Mouse (Mus musculus) hindbrain, embryonic 16.5 days (tissue): ENCODE measurements at regions not wholly inside any gene's neighbourhood (a gene's known extent, or its start where the extent isn't known, plus 50 kb on each side); places are given as distances from the start of the nearest gene placed in this dataset.

Experiments used
- ATAC-seq: fragments of 200-750 bp; cut with Nextera tagmentation; 2 replicates; pipeline ENCODE4 v1.8.0; 2017; ENCODE audit warnings: moderate TSS enrichment, moderate library complexity
- H3K27ac ChIP-seq: fragments of 300-500 bp; sonication (generic); 2 replicates; pipeline ENCODE4 v1.5.1; 2014; ENCODE audit warnings: low read depth, mild to moderate bottlenecking, control low read depth, low read length, moderate library complexity
- H3K27me3 ChIP-seq: fragments of 300-500 bp; sonication (generic); replicated peaks from 2 replicates; pipeline ENCODE4 v1.6.1; 2014; ENCODE audit warnings: low read length; ENCODE audit not compliant: control insufficient read depth, insufficient read depth
- H3K36me3 ChIP-seq: fragments of 300-500 bp; sonication (generic); 2 replicates; pipeline ENCODE4 v1.6.1; 2014; ENCODE audit warnings: mild to moderate bottlenecking, low read length, moderate library complexity, mixed read lengths; ENCODE audit not compliant: control insufficient read depth, insufficient read depth
- H3K4me1 ChIP-seq: fragments of 300-500 bp; sonication (generic); 2 replicates; pipeline ENCODE4 v1.6.1; 2014; ENCODE audit warnings: low read depth, low read length; ENCODE audit not compliant: control insufficient read depth, insufficient read depth
- H3K4me2 ChIP-seq: fragments of 300-500 bp; sonication (generic); 2 replicates; pipeline ENCODE4 v1.6.1; 2014; ENCODE audit warnings: mild to moderate bottlenecking, low read length, control low read depth, moderate library complexity
- H3K4me3 ChIP-seq: fragments of 300-500 bp; sonication (generic); 2 replicates; pipeline ENCODE4 v1.5.1; 2014; ENCODE audit warnings: mild to moderate bottlenecking, low read length, control low read depth, moderate library complexity
- H3K9ac ChIP-seq: fragments of 300-500 bp; sonication (generic); 2 replicates; pipeline ENCODE4 v1.6.1; 2014; ENCODE audit warnings: low read depth, mild to moderate bottlenecking, control low read depth, low read length, moderate library complexity
- H3K9me3 ChIP-seq: fragments of 300-500 bp; sonication (generic); 2 replicates; pipeline ENCODE4 v1.6.1; 2014; ENCODE audit warnings: mild to moderate bottlenecking, low read length, moderate library complexity; ENCODE audit not compliant: control insufficient read depth
- WGBS: fragments of 180-500 bp; shearing (Covaris S2); extraction: QIAGEN DNeasy Blood & Tissue Kit; methylation state at CpG from one replicate; pipeline ENCODE4 v1.1.7; 2014; 5-methylcytosine and 5-hydroxymethylcytosine counted together

GRCm38 (mm10) chr6:98787422-98787821, 444.9 kb upstream of the Gm765 start:
- no peaks in the 10 kb centered on the region for H3K4me1 ChIP-seq
- H3K9me3 ChIP-seq: no peaks in the 10 kb centered on the region
- no peak overlapping the region for H3K9ac ChIP-seq
- no peak for ATAC-seq
- no peak overlapping the region for H3K4me2 ChIP-seq
- no peaks in the 10 kb centered on the region for H3K27me3 ChIP-seq
- H3K4me3 ChIP-seq: no peak overlapping the region
- no peaks in the 10 kb centered on the region for H3K36me3 ChIP-seq
- WGBS: 85% methylated on average over 5 of the region's 5 CpGs
- no peak overlapping the region for H3K27ac ChIP-seq

GRCm38 (mm10) chr6:98782074-98782473, 439.5 kb upstream of the Gm765 start:
- Histone ChIP-seq H3K27me3 (peaks cover 3% of the 10 kb centered on the region; the same call in 1 of the 2 replicates), H3K36me3 (no peaks in the 10 kb centered on the region), H3K4me1 (no peaks in the 10 kb centered on the region), H3K4me3 (no peak overlapping the region), H3K9me3 (no peaks in the 10 kb centered on the region), H3K4me2 (no peak overlapping the region), H3K9ac (no peak overlapping the region), H3K27ac (no peak overlapping the region)
- no peak for ATAC-seq
- 67% methylated on average over 9 of the region's 9 CpGs for WGBS

- no peak for ATAC-seq
Measured at GRCm38 (mm10) chr6:98775780-98776179, 433.2 kb upstream of the Gm765 start.

GRCm38 (mm10) chr6:98769999-98770398, 427.4 kb upstream of the Gm765 start:
- Histone ChIP-seq H3K4me2 (no peak overlapping the region), H3K9ac (no peak overlapping the region), H3K9me3 (no peaks in the 10 kb centered on the region), H3K4me3 (no peak overlapping the region), H3K4me1 (peaks cover 10% of the 10 kb centered on the region), H3K36me3 (no peaks in the 10 kb centered on the region), H3K27me3 (no peaks in the 10 kb centered on the region; the same call in 1 of the 2 replicates), H3K27ac (no peak overlapping the region)
- no peak for ATAC-seq
- WGBS: 74% methylated on average over 2 of the region's 2 CpGs

More at GRCm38 (mm10) chr6:98775780-98776179, 433.2 kb upstream of the Gm765 start:
- WGBS: 88% methylated on average over 1 of the region's 1 CpGs
- Histone ChIP-seq H3K4me3 (no peak overlapping the region), H3K9me3 (no peaks in the 10 kb centered on the region), H3K27ac (no peak overlapping the region), H3K4me2 (no peak overlapping the region), H3K4me1 (no peaks in the 10 kb centered on the region), H3K27me3 (peaks cover 3% of the 10 kb centered on the region; the same call in 1 of the 2 replicates), H3K36me3 (no peaks in the 10 kb centered on the region), H3K9ac (no peak overlapping the region)

- Histone ChIP-seq H3K9me3 (no peaks in the 10 kb centered on the region), H3K27me3 (no peaks in the 10 kb centered on the region; the same call in 1 of the 2 replicates), H3K27ac (no peak overlapping the region), H3K9ac (no peak overlapping the region), H3K36me3 (no peaks in the 10 kb centered on the region), H3K4me1 (peaks cover 10% of the 10 kb centered on the region), H3K4me3 (no peak overlapping the region), H3K4me2 (no peak overlapping the region)
- ATAC-seq: peak; percentile 54; the same call in 1 of the 2 replicates
- 51% methylated on average over 6 of the region's 6 CpGs for WGBS
Measured at GRCm38 (mm10) chr6:98769322-98769721, 426.8 kb upstream of the Gm765 start.

- H3K4me3 ChIP-seq: no peak overlapping the region
- peaks cover 10% of the 10 kb centered on the region for H3K4me1 ChIP-seq
- ATAC-seq: peak; percentile 81
- H3K4me2 ChIP-seq: 0 out of 2 replicates have a peak overlapping the region, but pooled peaks have one; percentile 3
- H3K9me3 ChIP-seq: no peaks in the 10 kb centered on the region
- no peaks in the 10 kb centered on the region; the same call in 1 of the 2 replicates for H3K27me3 ChIP-seq
- WGBS: 30% methylated on average over 7 of the region's 7 CpGs
- H3K27ac ChIP-seq: no peak overlapping the region
- no peak overlapping the region for H3K9ac ChIP-seq
- H3K36me3 ChIP-seq: no peaks in the 10 kb centered on the region
Measured at GRCm38 (mm10) chr6:98767858-98768336, 425.3 kb upstream of the Gm765 start.

GRCm38 (mm10) chr6:98754487-98754886, 411.9 kb upstream of the Gm765 start:
- Histone ChIP-seq H3K9me3 (no peaks in the 10 kb centered on the region), H3K36me3 (no peaks in the 10 kb centered on the region), H3K4me2 (no peak overlapping the region), H3K9ac (no peak overlapping the region), H3K27ac (no peak overlapping the region), H3K4me3 (no peak overlapping the region), H3K27me3 (no peaks in the 10 kb centered on the region), H3K4me1 (no peaks in the 10 kb centered on the region)
- WGBS: 64% methylated on average over 2 of the region's 2 CpGs
- no peak for ATAC-seq

- 77% methylated on average over 4 of the region's 4 CpGs for WGBS
- H3K9ac ChIP-seq: no peak overlapping the region
Measured at GRCm38 (mm10) chr6:98748618-98749017, 406.1 kb upstream of the Gm765 start.

GRCm38 (mm10) chr6:98746976-98747375, 404.4 kb upstream of the Gm765 start:
- Histone ChIP-seq H3K36me3 (no peaks in the 10 kb centered on the region), H3K4me1 (no peaks in the 10 kb centered on the region), H3K4me3 (no peak overlapping the region), H3K4me2 (no peak overlapping the region), H3K27ac (no peak overlapping the region), H3K27me3 (no peaks in the 10 kb centered on the region), H3K9ac (no peak overlapping the region), H3K9me3 (no peaks in the 10 kb centered on the region)
- ATAC-seq: no peak
- WGBS: 52% methylated on average over 8 of the region's 8 CpGs

More at GRCm38 (mm10) chr6:98748618-98749017, 406.1 kb upstream of the Gm765 start:
- Histone ChIP-seq H3K36me3 (no peaks in the 10 kb centered on the region), H3K9me3 (no peaks in the 10 kb centered on the region), H3K4me2 (no peak overlapping the region), H3K4me1 (no peaks in the 10 kb centered on the region), H3K27ac (no peak overlapping the region), H3K27me3 (no peaks in the 10 kb centered on the region), H3K4me3 (no peak overlapping the region)
- ATAC-seq: no peak
